In the genomic region with DNA sequence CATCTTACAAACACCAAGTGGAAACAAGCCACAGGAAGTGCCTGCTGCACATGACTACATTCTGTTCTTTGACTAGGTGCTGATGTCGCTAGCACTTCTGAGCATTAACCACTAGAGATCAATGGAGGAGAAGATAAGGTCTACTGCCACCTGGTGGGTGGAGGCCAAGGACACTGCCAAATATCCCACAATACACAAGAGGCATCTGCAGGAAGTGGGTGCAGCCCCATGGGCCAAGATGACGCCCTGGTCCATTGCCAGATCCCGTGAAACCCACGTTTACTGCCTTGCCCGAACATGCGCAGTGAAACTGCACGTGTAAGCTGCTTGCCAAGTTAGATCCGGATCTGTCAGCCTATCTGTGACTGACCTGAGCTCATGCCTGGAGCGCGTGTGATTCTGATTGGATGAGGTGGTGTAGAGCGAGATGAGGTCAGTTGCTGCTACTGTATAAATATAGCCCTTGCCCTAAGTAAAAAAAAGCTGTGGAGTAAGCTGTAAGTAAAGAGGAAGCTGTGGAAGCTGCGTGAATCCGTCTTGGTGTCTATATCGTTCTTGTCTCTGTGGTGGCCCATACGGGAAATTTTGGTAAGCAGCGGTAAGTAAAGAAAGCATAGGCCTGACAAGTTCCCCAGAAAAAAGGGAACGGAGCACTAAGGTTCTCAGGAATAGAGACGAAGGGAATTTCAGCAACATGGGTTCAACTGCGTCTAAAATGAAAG, we compare ENCODE assay signal across 9 mouse cellular contexts.
A peak's percentile ranks its signal among the peaks of the same experiment; 100 is the strongest.
DNase-seq lines count a peak whose midpoint lies in the region; TF ChIP-seq lines count a peak whose summit lies in the region.
"Had no signal": no experiment of that assay in that cellular context is flagged by ENCODE, and none has a peak within 500 bp of the region (broad histone marks: within the 10 kb centered on the region; RNA-seq: fewer than 3 reads in every experiment).

No protein-coding gene starts in this region.

- TF ChIP-seq POLR2A in kidney, adult 2 months (IDR thresholded peaks at IDR 0.05; ENCODE audit: low read depth, low read length), result no peak
- no peak for TF ChIP-seq POLR2A in thymus, adult 2 months (IDR thresholded peaks at IDR 0.05; ENCODE audit: control insufficient read depth, extremely low read depth, insufficient read depth, low read length, poor library complexity)

- DNase-seq in kidney, adult 2 months, result peak; percentile 22
- no peak for DNase-seq in kidney, postnatal 14 days
- DNase-seq in thymus, adult 2 months, result peak; percentile 25
- DNase-seq in thymus, postnatal 10 days (ENCODE audit: low spot score in 2 of 2), result no peak
- DNase-seq in heart, adult 9 months (ENCODE audit: low spot score in 2 of 2), result peak; percentile 10 to 45
- no peak for DNase-seq in cerebellum, postnatal 36 days
- no peak for DNase-seq in urinary bladder, postnatal 10 days (ENCODE audit: low spot score)
- no peak for DNase-seq in left cerebral cortex, adult 18-20 months (ENCODE audit: low spot score in 2 of 2)
- DNase-seq: lung, adult 18-20 months had no signal

- no peaks in the 10 kb centered on the region for H3K27me3 ChIP-seq in kidney, adult 2 months (replicated peaks; ENCODE audit: control insufficient read depth, insufficient read depth, low read length)
- no peaks in the 10 kb centered on the region for H3K27me3 ChIP-seq in thymus, adult 2 months (ENCODE audit: control insufficient read depth, insufficient read depth, low read length)

- 95% methylated on average over 19 of the region's 19 CpGs for WGBS in kidney, adult 2 months
- 95% methylated on average over 19 of the region's 19 CpGs for WGBS in thymus, adult 2 months

- H3K36me3 ChIP-seq in kidney, adult 2 months (ENCODE audit: control insufficient read depth, insufficient read depth, low read length), result peaks cover 2% of the 10 kb centered on the region
- H3K36me3 ChIP-seq in thymus, adult 2 months (ENCODE audit: control insufficient read depth, insufficient read depth, low read length), result peaks cover 8% of the 10 kb centered on the region; the same call in 1 of the 2 replicates

- H3K27ac ChIP-seq in kidney, adult 2 months (ENCODE audit: insufficient read depth, low read depth, low read length), result no peak overlapping the region
- no peak overlapping the region for H3K27ac ChIP-seq in thymus, adult 2 months (ENCODE audit: control insufficient read depth, insufficient read depth, low read length)

- peak; percentile 31; the same call in 1 of the 2 replicates for TF ChIP-seq CTCF in kidney, adult 2 months (conservative IDR thresholded peaks at IDR 0.05; ENCODE audit: insufficient read depth, insufficient read length, low read depth, low read length)
- no peak for TF ChIP-seq CTCF in thymus, adult 2 months (IDR thresholded peaks at IDR 0.05; ENCODE audit: borderline replicate concordance, control insufficient read depth, extremely low read depth, insufficient read depth, low read length, poor library complexity)

- H3K4me1 ChIP-seq in kidney, adult 2 months (ENCODE audit: control insufficient read depth, insufficient read depth, low read length), result no peaks in the 10 kb centered on the region
- no peaks in the 10 kb centered on the region for H3K4me1 ChIP-seq in thymus, adult 2 months (replicated peaks; ENCODE audit: control insufficient read depth, insufficient read depth, low read length)

- no peak overlapping the region for H3K4me3 ChIP-seq in kidney, adult 2 months (ENCODE audit: insufficient read depth, low read depth, low read length)
- no peak overlapping the region for H3K4me3 ChIP-seq in thymus, adult 2 months (ENCODE audit: control insufficient read depth, insufficient read depth, low read length)

Comparison
In these comparisons a context has a peak if more than half of its experiments do, and no peak if none do; other contexts are left out.
1. DNase-seq: peak in kidney, adult 2 months (single experiment), thymus, adult 2 months (single experiment) and heart, adult 9 months (2 of 2); none in kidney, postnatal 14 days (single experiment), thymus, postnatal 10 days (0 of 2), cerebellum, postnatal 36 days (0 of 2), urinary bladder, postnatal 10 days (single experiment) and left cerebral cortex, adult 18-20 months (0 of 2).